Mouse (Mus musculus) left cerebral cortex, adult 9 months (tissue): ENCODE measurements around the gene Rnf6.
"Not testable (repeated sequence)": the region's sequence is repeated elsewhere in the genome, so short reads cannot be mapped to it uniquely, and the experiment has no call there.

Source experiments
- DNase-seq, 2 experiments: peaks; one replicate each; pipeline ENCODE4 v3.0.0; 2022; ENCODE audit warnings: low spot score in 2 of 2

Rnf6 gene

DNA sequence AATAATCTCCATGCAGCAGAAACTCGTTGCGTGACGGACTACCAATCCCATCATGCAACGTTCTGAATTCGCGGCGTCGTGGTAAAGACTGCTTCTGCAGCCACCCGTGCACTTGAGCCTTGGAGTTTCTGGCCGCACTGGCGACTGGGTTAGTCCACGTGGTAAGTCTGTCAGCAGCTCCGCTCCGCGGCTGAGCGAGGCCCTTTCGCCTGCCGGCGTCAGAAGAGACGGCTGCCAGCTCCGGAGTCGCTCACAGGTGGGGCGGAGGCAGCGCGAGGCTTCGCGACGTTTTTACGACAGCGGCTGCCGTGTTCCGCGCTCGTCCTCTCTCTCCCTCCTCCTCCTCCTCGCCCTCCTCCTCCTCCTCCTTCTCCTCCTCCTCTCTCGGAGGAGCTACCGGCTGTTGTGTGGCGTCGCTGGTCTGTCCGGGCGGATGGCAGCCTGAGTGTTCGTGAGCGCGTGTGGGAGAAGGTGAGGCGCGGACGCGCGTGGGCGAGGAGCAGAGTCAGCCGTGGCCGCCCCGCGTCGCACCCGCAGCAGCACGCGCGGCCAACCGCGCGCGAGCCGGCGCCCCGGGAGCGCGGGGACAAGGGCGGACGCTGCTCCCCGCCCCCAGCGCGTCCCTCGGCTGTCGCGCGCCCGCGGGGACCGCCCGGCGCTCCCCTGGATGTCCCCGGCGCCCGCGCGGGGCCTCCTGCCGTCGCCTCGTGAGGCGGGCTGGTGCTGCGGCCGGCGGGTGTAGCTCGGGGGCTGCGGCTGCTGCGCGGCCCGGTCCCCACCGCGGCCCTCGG, 9.7 kb upstream of the Rnf6 start, which contains the start of gene Cdk8:
Gene Cdk8, plus strand, starts transcription at position 367 of the 791 bp plus-strand sequence.
- peak; percentile 79 to 93 for DNase-seq

DNA sequence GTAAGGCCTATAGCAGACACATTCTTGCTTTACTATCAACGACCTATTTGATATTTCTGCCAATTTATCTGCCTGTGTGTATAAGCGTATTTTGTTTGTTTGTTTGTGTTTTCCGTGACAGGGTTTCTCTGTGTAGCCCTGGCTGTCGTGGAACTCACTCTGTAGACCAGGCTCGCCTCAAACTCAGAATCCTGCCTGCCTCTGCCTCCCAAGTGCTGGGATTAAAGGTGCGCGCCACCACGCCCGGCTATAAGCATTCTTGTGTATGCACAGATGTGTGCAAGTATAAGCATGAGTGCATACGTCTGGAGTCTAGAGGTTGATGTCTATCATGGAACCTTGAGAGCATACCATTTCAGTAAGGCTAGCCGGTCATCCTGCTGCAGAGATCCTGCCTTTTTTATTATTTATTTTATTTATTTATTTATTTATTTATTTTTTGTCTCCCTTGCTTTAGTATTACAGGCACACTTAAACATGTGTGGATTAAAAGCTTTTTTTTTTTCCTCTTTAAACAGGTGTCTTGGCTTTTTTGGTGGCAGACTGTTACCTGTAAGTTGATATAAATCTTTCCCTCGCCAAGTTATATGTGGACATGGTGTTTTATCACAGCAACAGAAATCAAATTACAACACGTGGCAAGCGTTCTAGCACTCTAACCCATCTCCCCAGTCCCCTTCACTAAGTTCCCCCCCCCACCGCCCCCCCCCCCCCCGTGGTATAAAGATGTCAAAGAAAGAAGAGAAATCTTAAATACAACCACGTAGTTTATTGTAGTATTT, 8.7 kb upstream of the Rnf6 start:
- DNase-seq: no peak

DNA sequence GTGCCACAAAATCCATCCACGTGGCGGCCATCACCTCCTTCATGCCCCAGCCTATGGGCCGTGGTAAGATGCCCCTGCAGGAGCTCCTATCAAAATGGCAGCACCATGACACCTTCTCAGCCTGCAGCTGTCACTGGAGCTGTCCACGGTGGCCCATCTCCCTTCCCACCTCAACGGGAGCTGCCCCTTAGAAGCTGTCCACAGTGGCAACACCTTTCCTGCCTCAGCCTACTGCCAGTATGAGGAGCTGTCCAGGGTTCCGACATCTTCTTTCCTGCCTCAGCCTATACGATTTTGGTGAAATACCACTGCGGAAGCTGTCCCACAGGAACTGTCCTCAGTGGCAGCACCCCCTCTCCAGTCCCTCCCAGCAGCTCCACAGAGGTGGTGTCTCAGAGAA, 6.1 kb upstream of the Rnf6 start:
- no peak for DNase-seq

DNA sequence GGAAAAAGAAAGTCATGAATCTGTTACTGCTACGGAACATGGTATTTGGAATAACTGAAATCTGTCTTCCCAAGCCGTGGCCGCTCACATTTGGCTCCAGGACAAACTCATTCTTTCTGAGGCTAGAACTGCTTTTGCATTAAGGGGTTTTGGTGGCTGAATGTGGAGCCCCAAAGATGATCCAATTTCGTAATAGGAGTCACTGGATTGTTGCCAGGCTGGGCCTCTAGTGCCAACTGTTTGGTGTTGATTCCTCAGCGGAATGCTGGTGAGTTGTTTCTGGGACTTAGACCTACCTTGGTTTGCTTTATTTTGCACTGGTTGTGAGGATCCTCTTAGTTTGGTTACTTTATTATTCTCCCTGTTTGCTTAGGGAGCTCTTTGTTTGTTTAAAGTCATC, 2.4 kb upstream of the Rnf6 start:
- DNase-seq: no peak

DNA sequence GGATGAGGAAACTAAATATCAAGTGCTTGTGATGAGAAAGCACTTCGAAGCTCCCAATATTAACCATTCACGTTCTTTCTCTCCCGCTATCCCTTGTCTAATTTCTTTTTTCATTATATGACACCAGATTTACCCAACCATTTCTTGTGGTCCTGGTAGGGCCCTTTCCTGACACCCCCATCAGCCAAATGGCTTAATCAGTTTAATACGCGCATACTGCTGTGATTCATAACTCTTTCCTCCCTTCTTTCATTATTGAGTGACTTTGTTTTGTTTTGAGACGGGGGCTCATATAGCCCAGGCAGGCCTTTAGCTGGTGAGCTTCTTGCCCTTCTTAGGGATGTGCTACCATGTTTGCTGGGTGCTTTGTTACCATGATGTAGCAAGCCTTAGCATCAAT, 367 bp upstream of the Rnf6 start:
- DNase-seq: no peak

- no peak for DNase-seq
Observed at GRCm38 (mm10) chr5:146220501-146220878, 865 bp downstream of the Rnf6 start.

GRCm38 (mm10) chr5:146205537-146205936, 15.8 kb downstream of the Rnf6 start:
- no peak for DNase-seq

DNA sequence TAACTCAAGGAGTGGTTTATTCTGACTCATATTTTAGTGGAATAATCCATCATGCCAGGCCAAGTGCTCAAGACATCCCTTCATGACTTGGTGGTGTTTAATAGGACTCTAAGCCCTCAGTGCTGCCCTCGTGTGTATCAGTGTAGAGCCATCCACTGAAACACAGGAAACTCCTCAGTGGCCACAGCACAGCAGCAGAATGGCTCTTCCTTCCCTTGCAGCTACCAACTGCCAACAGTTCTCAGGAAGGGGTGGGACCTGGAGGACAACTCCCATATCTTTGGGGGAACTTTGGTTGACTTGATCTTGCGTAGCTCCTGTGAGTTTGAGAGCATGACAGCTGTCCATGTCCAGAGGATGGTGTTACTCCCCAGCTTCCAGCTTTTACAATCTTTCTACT, 17.4 kb downstream of the Rnf6 start:
- DNase-seq: no peak

- DNase-seq: no peak
Observed at GRCm38 (mm10) chr5:146200580-146200979, 20.8 kb downstream of the Rnf6 start.

DNA sequence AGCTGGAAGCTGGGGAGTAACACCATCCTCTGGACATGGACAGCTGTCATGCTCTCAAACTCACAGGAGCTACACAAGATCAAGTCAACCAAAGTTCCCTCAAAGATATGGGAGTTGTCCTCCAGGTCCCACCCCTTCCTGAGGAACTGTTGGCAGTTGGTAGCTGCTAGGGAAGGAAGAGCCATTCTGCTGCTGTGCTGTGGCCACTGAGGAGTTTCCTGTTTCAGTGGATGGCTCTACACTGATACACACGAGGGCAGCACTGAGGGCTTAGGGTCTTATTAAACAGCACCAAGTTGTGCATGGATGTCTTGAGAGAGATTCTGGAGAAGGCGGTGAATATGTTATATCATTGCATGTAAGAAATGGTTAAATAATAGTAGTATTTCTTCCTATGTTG, 21.8 kb downstream of the Rnf6 start:
- no peak for DNase-seq

DNA sequence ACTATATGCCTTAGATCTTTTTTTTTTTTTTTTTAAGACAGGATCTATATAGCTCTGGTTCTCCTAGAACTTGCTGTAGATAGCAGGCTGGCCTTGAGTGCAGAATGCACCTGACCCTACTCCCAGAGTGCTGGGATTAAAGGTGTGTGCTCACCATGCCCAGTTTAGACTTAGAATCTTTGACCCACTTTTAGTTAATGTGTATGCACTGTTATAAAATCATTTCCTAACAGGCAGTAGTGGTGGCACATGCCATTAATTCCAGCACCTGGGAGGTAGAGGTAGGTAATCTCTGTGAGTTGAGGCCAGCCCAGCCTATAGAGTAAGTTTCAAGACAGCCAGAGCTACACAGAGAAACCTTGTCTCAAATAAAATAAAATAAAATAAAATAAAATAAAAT, 22.3 kb downstream of the Rnf6 start:
- DNase-seq: no peak

GRCm38 (mm10) chr5:146193360-146193759, 28.0 kb downstream of the Rnf6 start:
- DNase-seq: no peak

GRCm38 (mm10) chr5:146190501-146191269, 30.7 kb downstream of the Rnf6 start:
- DNase-seq: no peak

DNA sequence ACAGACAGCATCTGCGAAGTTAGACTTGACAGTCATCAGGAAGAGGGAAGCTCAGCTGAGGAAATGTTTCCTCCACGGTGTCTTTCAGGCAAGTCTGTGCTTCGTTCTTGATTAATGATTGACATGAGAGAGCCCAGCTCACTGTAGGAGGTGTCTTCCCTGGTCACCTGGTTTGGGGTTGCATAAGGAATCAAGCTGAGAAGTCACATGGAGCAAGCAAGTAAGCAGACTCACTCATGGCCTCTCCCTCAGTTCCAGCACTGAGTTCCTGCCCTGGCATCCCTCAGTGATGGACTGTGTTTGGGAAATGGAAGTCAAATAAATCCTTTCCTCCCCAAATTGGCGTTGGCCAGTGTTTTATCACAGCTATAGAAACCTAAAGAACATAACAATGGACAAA, 31.3 kb downstream of the Rnf6 start:
- no peak for DNase-seq

- no peak for DNase-seq
Observed at GRCm38 (mm10) chr5:146188712-146189111, 32.6 kb downstream of the Rnf6 start.

GRCm38 (mm10) chr5:146188144-146188543, 33.2 kb downstream of the Rnf6 start:
- DNase-seq: no peak

DNA sequence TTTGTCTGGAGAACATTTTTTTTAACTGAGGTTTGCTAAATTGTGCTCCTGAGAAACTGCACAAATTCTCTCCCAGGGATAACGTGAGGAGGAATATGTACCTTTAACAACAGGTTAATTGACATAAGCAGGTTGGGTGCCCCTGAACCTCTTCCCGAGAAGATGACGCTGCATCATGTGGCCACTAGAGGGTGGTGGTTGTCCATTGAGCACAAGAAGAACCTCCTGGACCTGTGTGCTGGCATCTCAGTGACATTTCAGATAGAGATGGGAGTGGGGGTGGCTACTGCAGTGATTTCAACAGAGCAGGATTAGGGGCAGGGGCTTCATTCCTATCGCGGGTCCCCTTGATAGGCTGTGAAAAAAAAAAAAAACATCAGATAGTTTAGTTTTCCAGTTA, 33.9 kb downstream of the Rnf6 start:
- DNase-seq: peak in 1 of 2 experiments; percentile 55

GRCm38 (mm10) chr5:146185204-146185603, 36.2 kb downstream of the Rnf6 start, which contains the start of gene 1700001J03Rik:
Gene 1700001J03Rik (minus strand): TSS chr5:146185304.
- not testable (repeated sequence) for DNase-seq

DNA sequence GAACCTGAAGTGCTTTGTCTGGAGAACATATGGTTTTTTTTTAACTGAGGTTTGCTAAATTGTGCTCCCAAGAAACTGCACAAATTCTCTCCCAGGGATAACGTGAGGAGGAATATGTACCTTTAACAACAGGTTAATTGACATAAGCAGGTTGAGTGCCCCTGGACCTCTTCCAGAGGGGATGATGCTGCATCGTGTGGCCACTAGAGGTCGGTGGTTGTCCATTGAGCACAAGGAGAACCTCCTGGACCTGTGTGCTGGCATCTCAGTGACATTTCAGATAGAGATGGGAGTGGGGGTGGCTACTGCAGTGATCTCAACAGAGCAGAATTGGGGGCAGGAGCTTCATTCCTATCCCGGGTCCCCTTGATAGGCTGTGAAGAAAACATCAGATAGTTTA, 48.6 kb downstream of the Rnf6 start:
- DNase-seq: not testable (repeated sequence)

GRCm38 (mm10) chr5:146170621-146171020, 50.7 kb downstream of the Rnf6 start, which contains the start of gene Gm6309:
Gene Gm6309 (minus strand): TSS chr5:146170721.
- DNase-seq: not testable (repeated sequence)

DNA sequence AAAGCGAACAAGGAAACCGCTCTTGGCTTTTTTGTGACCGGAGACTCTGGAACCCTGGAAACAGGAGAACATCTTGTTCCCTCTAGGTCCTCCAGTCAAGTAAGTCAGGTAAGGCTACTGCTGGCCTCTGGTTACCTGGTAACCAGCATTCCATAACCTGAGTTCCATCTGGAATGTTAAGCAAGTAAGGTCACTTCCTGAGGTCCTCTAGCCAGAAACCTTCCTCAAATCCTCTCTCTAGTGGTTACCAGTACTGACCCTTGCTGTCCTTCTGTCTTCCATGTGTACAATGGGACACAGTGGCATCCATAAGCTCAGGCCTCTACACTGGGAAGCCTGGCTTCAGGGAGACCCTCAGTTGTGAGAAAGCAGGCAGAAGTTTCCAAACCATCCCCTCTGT, 60.9 kb downstream of the Rnf6 start, which contains the start of gene Gm5565:
Gene Gm5565, minus strand, starts transcription at position 101 of the 400 bp plus-strand sequence.
- not testable (repeated sequence) for DNase-seq
